In genomic region chr7:35036266-35036731, GRCm38 (mm10) we compare ENCODE assay signal across 11 mouse cellular contexts. TPM values are rescaled to one million over a fixed set of nuclear protein-coding genes. Genes with fewer than 3 reads are reported as not detected.
DNase-seq lines count a peak whose midpoint lies in the region; ATAC-seq lines count a peak whose summit lies in the region.
"Had no signal": no experiment of that assay in that cellular context is flagged by ENCODE, and none has a peak within 500 bp of the region (broad histone marks: within the 10 kb centered on the region; RNA-seq: fewer than 3 reads in every experiment).

No protein-coding gene starts in this region.

- WGBS in heart, embryonic 13.5 days, result 50% methylated on average over 5 of the region's 5 CpGs
- WGBS in heart, embryonic 11.5 days (ENCODE audit: insufficient replicate concordance), result 70% methylated on average over 5 of the region's 5 CpGs
- 43% methylated on average over 5 of the region's 5 CpGs for WGBS in forebrain, embryonic 14.5 days
- WGBS in kidney, embryonic 15.5 days, result 61% methylated on average over 5 of the region's 5 CpGs
- WGBS in midbrain, embryonic 14.5 days, result 64% methylated on average over 5 of the region's 5 CpGs

- no peaks in the 10 kb centered on the region for H3K9me3 ChIP-seq in heart, embryonic 13.5 days
- H3K9me3 ChIP-seq in heart, embryonic 11.5 days (replicated peaks; ENCODE audit: control insufficient read depth, low read length), result no peaks in the 10 kb centered on the region
- H3K9me3 ChIP-seq in forebrain, embryonic 14.5 days (replicated peaks; ENCODE audit: control insufficient read depth, low read length), result no peaks in the 10 kb centered on the region
- H3K9me3 ChIP-seq in kidney, embryonic 15.5 days (replicated peaks), result no peaks in the 10 kb centered on the region
- no peaks in the 10 kb centered on the region for H3K9me3 ChIP-seq in midbrain, embryonic 14.5 days (ENCODE audit: control insufficient read depth, low read length)
- H3K9me3 ChIP-seq: embryonic facial prominence, embryonic 12.5 days; G1E; liver, embryonic 13.5 days had no signal

- peaks cover 27% of the 10 kb centered on the region for H3K4me1 ChIP-seq in heart, embryonic 13.5 days
- H3K4me1 ChIP-seq in heart, embryonic 11.5 days (ENCODE audit: control insufficient read depth, insufficient read depth, low read length), result 0 out of 2 replicates have a peak, but pooled peaks cover 5% of the 10 kb centered on the region
- H3K4me1 ChIP-seq in forebrain, embryonic 14.5 days (ENCODE audit: control insufficient read depth, insufficient read depth, low read length), result no peaks in the 10 kb centered on the region
- peaks cover 28% of the 10 kb centered on the region for H3K4me1 ChIP-seq in kidney, embryonic 15.5 days
- H3K4me1 ChIP-seq in midbrain, embryonic 14.5 days (ENCODE audit: control insufficient read depth, insufficient read depth, low read length), result peaks cover 10% of the 10 kb centered on the region; the same call in 1 of the 2 replicates

- peak overlapping the region; percentile 55; the same call in 1 of the 2 replicates for H3K27ac ChIP-seq in heart, embryonic 13.5 days (replicated peaks)
- H3K27ac ChIP-seq in heart, embryonic 11.5 days (ENCODE audit: low read depth, low read length), result no peak overlapping the region
- peak overlapping the region; percentile 54; the same call in 1 of the 2 replicates for H3K27ac ChIP-seq in forebrain, embryonic 14.5 days (ENCODE audit: low read depth, low read length)
- H3K27ac ChIP-seq in kidney, embryonic 15.5 days, result peak overlapping the region; percentile 61
- peak overlapping the region; percentile 45; the same call in 1 of the 2 replicates for H3K27ac ChIP-seq in midbrain, embryonic 14.5 days (replicated peaks; ENCODE audit: low read depth, low read length)
- H3K27ac ChIP-seq: liver, embryonic 13.5 days had no signal

- no peaks in the 10 kb centered on the region for H3K27me3 ChIP-seq in heart, embryonic 13.5 days (replicated peaks)
- H3K27me3 ChIP-seq in heart, embryonic 11.5 days (ENCODE audit: control insufficient read depth, insufficient read depth, low read length), result no peaks in the 10 kb centered on the region
- no peaks in the 10 kb centered on the region for H3K27me3 ChIP-seq in forebrain, embryonic 14.5 days (replicated peaks; ENCODE audit: control insufficient read depth, insufficient read depth, low read length)
- no peaks in the 10 kb centered on the region for H3K27me3 ChIP-seq in kidney, embryonic 15.5 days
- H3K27me3 ChIP-seq in midbrain, embryonic 14.5 days (ENCODE audit: control insufficient read depth, insufficient read depth, low read length), result no peaks in the 10 kb centered on the region
- H3K27me3 ChIP-seq: embryonic facial prominence, embryonic 12.5 days; liver, embryonic 13.5 days had no signal

- DNase-seq in Muller cell, postnatal 12 days (ENCODE audit: inconsistent ontology term), result peak; percentile 86
- DNase-seq in forebrain, embryonic 14.5 days (ENCODE audit: low spot score), result peak; percentile 39
- peak; percentile 64 for DNase-seq in midbrain, embryonic 14.5 days
- no peak for DNase-seq in c-Kit-positive CD71-positive TER-119-positive erythroid progenitor cells, embryonic 14.5 days (ENCODE audit: low spot score)
- no peak for DNase-seq in embryo, embryonic 9.5 days (ENCODE audit: extremely low spot score)
- DNase-seq: liver, embryonic 13.5 days had no signal

- 0 out of 2 replicates have a peak overlapping the region, but pooled peaks have one; percentile 16 for H3K9ac ChIP-seq in heart, embryonic 13.5 days
- H3K9ac ChIP-seq in heart, embryonic 11.5 days (ENCODE audit: low read depth, low read length), result no peak overlapping the region
- H3K9ac ChIP-seq in forebrain, embryonic 14.5 days (ENCODE audit: low read length), result no peak overlapping the region
- H3K9ac ChIP-seq in kidney, embryonic 15.5 days, result 0 out of 2 replicates have a peak overlapping the region, but pooled peaks have one; percentile 8
- H3K9ac ChIP-seq in midbrain, embryonic 14.5 days (replicated peaks; ENCODE audit: low read length), result no peak overlapping the region
- H3K9ac ChIP-seq: embryonic facial prominence, embryonic 12.5 days; liver, embryonic 13.5 days had no signal

- peaks cover 55% of the 10 kb centered on the region for H3K36me3 ChIP-seq in heart, embryonic 13.5 days
- H3K36me3 ChIP-seq in heart, embryonic 11.5 days (ENCODE audit: control insufficient read depth, insufficient read depth, low read length), result peaks cover 2% of the 10 kb centered on the region; the same call in 1 of the 2 replicates
- peaks cover 4% of the 10 kb centered on the region; the same call in 1 of the 2 replicates for H3K36me3 ChIP-seq in forebrain, embryonic 14.5 days (ENCODE audit: control insufficient read depth, insufficient read depth, low read length)
- H3K36me3 ChIP-seq in kidney, embryonic 15.5 days, result peaks cover 47% of the 10 kb centered on the region
- H3K36me3 ChIP-seq in midbrain, embryonic 14.5 days (ENCODE audit: control insufficient read depth, insufficient read depth, low read length), result peaks cover 30% of the 10 kb centered on the region

- no peak for ATAC-seq in heart, embryonic 13.5 days (ENCODE audit: extremely low read depth, insufficient number of reproducible peaks, low FRiP score, low TSS enrichment)
- no peak for ATAC-seq in heart, embryonic 11.5 days (replicated peaks; ENCODE audit: insufficient number of reproducible peaks, low FRiP score, low TSS enrichment)
- ATAC-seq in forebrain, embryonic 14.5 days, result peak; percentile 63; the same call in 1 of the 2 replicates
- peak; percentile 54; the same call in 1 of the 2 replicates for ATAC-seq in kidney, embryonic 15.5 days (replicated peaks; ENCODE audit: low FRiP score)
- peak; percentile 37; the same call in 1 of the 2 replicates for ATAC-seq in midbrain, embryonic 14.5 days (ENCODE audit: low FRiP score, low TSS enrichment)

- H3K4me2 ChIP-seq in heart, embryonic 13.5 days, result no peak overlapping the region
- H3K4me2 ChIP-seq in heart, embryonic 11.5 days, result no peak overlapping the region
- no peak overlapping the region for H3K4me2 ChIP-seq in forebrain, embryonic 14.5 days (ENCODE audit: low read length)
- H3K4me2 ChIP-seq in kidney, embryonic 15.5 days, result no peak overlapping the region
- H3K4me2 ChIP-seq in midbrain, embryonic 14.5 days (ENCODE audit: low read length), result no peak overlapping the region
- H3K4me2 ChIP-seq: embryonic facial prominence, embryonic 12.5 days; liver, embryonic 13.5 days had no signal

- H3K4me3 ChIP-seq in heart, embryonic 13.5 days, result no peak overlapping the region
- no peak overlapping the region for H3K4me3 ChIP-seq in heart, embryonic 11.5 days (ENCODE audit: low read depth, low read length)
- no peak overlapping the region for H3K4me3 ChIP-seq in forebrain, embryonic 14.5 days (ENCODE audit: low read depth, low read length)
- no peak overlapping the region for H3K4me3 ChIP-seq in kidney, embryonic 15.5 days (replicated peaks)
- no peak overlapping the region for H3K4me3 ChIP-seq in midbrain, embryonic 14.5 days (replicated peaks; ENCODE audit: low read depth, low read length)
- H3K4me3 ChIP-seq: embryonic facial prominence, embryonic 12.5 days; liver, embryonic 13.5 days had no signal

RNA-seq across cellular contexts. Expression of gene Cebpg, which starts 20.1 kb away (rescaled TPM):
- polyA plus RNA-seq in heart, embryonic 13.5 days (2015; fragmentation: Nextera tagmentation; extraction: Ambion mirVana), result 16.3 and 19.2 TPM in 2 replicates
- polyA plus RNA-seq in heart, embryonic 11.5 days (2014; fragmentation: Nextera tagmentation; extraction: Ambion mirVana), result 13.9 and 16.1 TPM in 2 replicates
- 42.5 and 43.5 TPM in 2 replicates for polyA plus RNA-seq in forebrain, embryonic 14.5 days (2014; fragmentation: Nextera tagmentation; extraction: Ambion mirVana)
- polyA plus RNA-seq in kidney, embryonic 15.5 days (2015; fragmentation: Nextera tagmentation; extraction: Ambion mirVana), result 37.4 and 41.5 TPM in 2 replicates
- polyA plus RNA-seq in midbrain, embryonic 14.5 days (2014; fragmentation: Nextera tagmentation; extraction: Ambion mirVana), result 29.6 and 32.0 TPM in 2 replicates

Comparison
In these comparisons a context has a peak if more than half of its experiments do, and no peak if none do; other contexts are left out.
1. H3K9ac ChIP-seq: peak in heart, embryonic 13.5 days (single experiment) and kidney, embryonic 15.5 days (single experiment); none in heart, embryonic 11.5 days (single experiment), forebrain, embryonic 14.5 days (single experiment) and midbrain, embryonic 14.5 days (single experiment).
2. ATAC-seq: peak in forebrain, embryonic 14.5 days (single experiment), kidney, embryonic 15.5 days (single experiment) and midbrain, embryonic 14.5 days (single experiment); none in heart, embryonic 13.5 days (single experiment) and heart, embryonic 11.5 days (single experiment).
3. DNase-seq: peak in Muller cell, postnatal 12 days (single experiment), forebrain, embryonic 14.5 days (single experiment) and midbrain, embryonic 14.5 days (single experiment); none in c-Kit-positive CD71-positive TER-119-positive erythroid progenitor cells, embryonic 14.5 days (single experiment) and embryo, embryonic 9.5 days (single experiment).